Mouse (Mus musculus) heart, embryonic 13.5 days (tissue): Measurements from ENCODE around the gene Usp53. TPM values are rescaled to one million over a fixed set of nuclear protein-coding genes. Genes with fewer than 3 reads are reported as not detected.
"Not testable (repeated sequence)": the region's sequence is repeated elsewhere in the genome, so short reads cannot be mapped to it uniquely, and the experiment has no call there.

Experiments
- ATAC-seq: fragments of 200-750 bp; cut with Nextera tagmentation; 2 replicates; pipeline ENCODE4 v1.8.0; 2017; ENCODE audit warnings: moderate TSS enrichment; ENCODE audit not compliant: insufficient number of reproducible peaks, low FRiP score, low TSS enrichment; ENCODE audit errors: extremely low read depth
- H3K27ac ChIP-seq: fragments of 300-500 bp; sonication (generic); replicated peaks from 2 replicates; pipeline ENCODE4 v1.5.1; 2015; ENCODE audit warnings: moderate library complexity, mild to moderate bottlenecking, inconsistent platforms
- H3K27me3 ChIP-seq: fragments of 300-500 bp; sonication (generic); replicated peaks from 2 replicates; pipeline ENCODE4 v1.6.1; 2015; ENCODE audit warnings: mild to moderate bottlenecking, inconsistent platforms
- H3K36me3 ChIP-seq: fragments of 300-500 bp; sonication (generic); 2 replicates; pipeline ENCODE4 v1.6.1; 2015; ENCODE audit warnings: mild to moderate bottlenecking, inconsistent platforms
- H3K4me1 ChIP-seq: fragments of 300-500 bp; sonication (generic); 2 replicates; pipeline ENCODE4 v1.6.1; 2015; ENCODE audit warnings: inconsistent platforms
- H3K4me2 ChIP-seq: fragments of 300-500 bp; sonication (generic); 2 replicates; pipeline ENCODE4 v1.6.1; 2015; ENCODE audit warnings: inconsistent platforms, mild to moderate bottlenecking, moderate library complexity
- H3K4me3 ChIP-seq: fragments of 300-500 bp; sonication (generic); 2 replicates; pipeline ENCODE4 v1.5.1; 2015; ENCODE audit warnings: moderate library complexity, mild to moderate bottlenecking, inconsistent platforms
- H3K9ac ChIP-seq: fragments of 300-500 bp; sonication (generic); 2 replicates; pipeline ENCODE4 v1.6.1; 2015; ENCODE audit warnings: inconsistent platforms, mild to moderate bottlenecking, moderate library complexity
- H3K9me3 ChIP-seq: fragments of 300-500 bp; sonication (generic); 2 replicates; pipeline ENCODE4 v1.6.1; 2016; ENCODE audit warnings: inconsistent platforms
- WGBS: fragments of 180-500 bp; shearing (Covaris S2); methylation state at CpG from one replicate; pipeline ENCODE4 v1.1.7; 2015; ENCODE audit warnings: mixed read lengths; 5-methylcytosine and 5-hydroxymethylcytosine counted together
- polyA plus RNA-seq: library from polyadenylated mRNA; unstranded; fragments of >200 nt; fragmentation: Nextera tagmentation; extraction: Ambion mirVana; gene quantifications from 2 replicates; pipeline ENCODE4 v1.2.1, GENCODE M21; 2015

The Usp53 gene
- polyA plus RNA-seq, 1 experiment from 2014 or later, result 6.6 TPM

DNA sequence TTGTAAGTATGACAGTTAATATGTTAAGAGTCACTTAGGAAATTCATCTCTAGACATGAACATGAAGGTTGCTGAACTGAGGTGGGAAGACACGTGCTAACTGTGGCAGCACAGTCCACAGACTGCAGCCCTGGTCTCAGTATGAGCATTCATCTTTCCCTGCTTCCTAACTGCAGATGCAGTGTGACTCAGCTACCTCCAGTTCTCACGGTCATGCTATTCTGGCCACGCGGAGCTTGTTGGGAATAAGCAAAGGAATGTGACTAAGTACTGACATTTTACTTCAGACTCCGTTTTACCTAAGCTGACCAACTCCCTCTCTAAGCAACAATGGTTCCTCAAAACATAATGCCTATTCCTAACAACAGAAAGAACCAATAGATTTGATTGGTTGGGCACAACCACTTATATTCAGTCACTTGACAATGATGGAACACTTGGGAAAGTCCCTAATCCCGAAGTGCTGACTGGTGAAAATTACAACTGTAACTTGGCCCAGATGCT, 40.9 kb downstream of the Usp53 start:
- no peaks in the 10 kb centered on the region for H3K27me3 ChIP-seq
- no peak overlapping the region for H3K4me3 ChIP-seq
- peaks cover 12% of the 10 kb centered on the region for H3K36me3 ChIP-seq
- H3K27ac ChIP-seq, result no peak overlapping the region
- H3K4me2 ChIP-seq, result no peak overlapping the region
- 63% methylated on average over 6 of the region's 6 CpGs for WGBS
- no peak overlapping the region for H3K9ac ChIP-seq
- H3K4me1 ChIP-seq, result peaks cover 22% of the 10 kb centered on the region
- ATAC-seq, result no peak; the same call in 1 of the 2 replicates
- no peaks in the 10 kb centered on the region for H3K9me3 ChIP-seq

DNA sequence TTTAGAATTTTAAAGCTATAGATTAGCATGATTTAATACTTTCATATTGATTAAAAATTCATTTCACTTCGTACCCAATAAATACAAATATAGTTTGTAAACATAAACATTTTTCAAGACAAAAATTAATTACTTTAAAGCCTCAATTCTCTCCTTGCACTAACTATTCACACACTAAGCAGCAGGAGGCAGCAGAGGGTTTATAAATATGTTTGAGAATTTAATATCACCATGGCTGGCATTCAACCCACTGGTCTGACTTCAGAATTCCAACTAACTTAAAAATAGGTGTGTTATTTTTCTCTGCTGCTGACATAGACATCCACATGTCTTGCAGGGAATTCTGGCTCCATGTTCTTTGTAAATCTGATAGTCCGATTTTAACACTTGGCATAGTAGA, 45.1 kb downstream of the Usp53 start:
- Histone ChIP-seq H3K36me3 (peaks cover 16% of the 10 kb centered on the region), H3K27me3 (no peaks in the 10 kb centered on the region), H3K9ac (no peak overlapping the region), H3K4me2 (no peak overlapping the region), H3K27ac (no peak overlapping the region), H3K9me3 (no peaks in the 10 kb centered on the region), H3K4me3 (no peak overlapping the region), H3K4me1 (peaks cover 22% of the 10 kb centered on the region)
- WGBS, result 59% methylated on average over 2 of the region's 2 CpGs
- ATAC-seq, result no peak

DNA sequence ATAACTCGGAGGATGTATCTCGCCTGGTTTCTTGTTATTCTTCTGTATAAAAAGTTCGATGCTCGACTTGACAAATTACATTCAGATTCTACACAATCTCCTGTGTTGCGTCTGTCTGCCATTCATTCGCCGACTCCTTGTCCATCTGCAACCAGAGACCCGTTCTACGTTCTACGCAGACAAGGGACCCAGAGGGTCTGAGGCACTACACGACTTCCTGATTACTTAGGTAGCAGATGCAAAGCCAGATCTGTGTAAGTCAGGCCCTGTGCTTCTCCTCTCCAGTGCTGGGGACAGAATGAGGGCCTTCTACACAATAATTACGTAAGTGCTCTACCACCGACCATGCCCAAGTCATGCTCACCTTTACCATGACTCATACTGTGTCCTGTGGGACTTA, 47.1 kb downstream of the Usp53 start:
- not testable (repeated sequence) for H3K9me3 ChIP-seq, H3K4me2 ChIP-seq, ATAC-seq, H3K4me3 ChIP-seq, H3K27ac ChIP-seq, H3K9ac ChIP-seq, H3K4me1 ChIP-seq, H3K27me3 ChIP-seq
- 80% methylated on average over 13 of the region's 13 CpGs for WGBS
- H3K36me3 ChIP-seq, result peaks cover 23% of the 10 kb centered on the region

DNA sequence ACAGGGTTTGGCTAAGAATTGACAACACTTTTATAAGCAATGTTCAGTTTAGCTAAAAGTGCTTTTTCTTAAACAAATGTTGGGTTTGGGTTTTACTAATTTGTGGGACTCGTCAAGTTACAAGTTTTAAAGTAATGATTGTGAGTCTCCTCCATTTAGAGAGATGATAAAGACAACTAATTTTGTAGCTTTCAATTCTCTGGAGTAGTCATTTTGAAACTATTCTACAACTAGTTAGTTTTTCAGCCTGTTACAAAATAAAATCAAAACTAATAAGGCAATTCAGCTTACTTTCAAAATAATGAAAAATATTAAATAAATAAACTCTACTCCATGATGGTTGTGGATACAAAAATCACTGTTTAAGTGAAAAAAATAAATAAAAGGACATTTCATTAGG, 51.8 kb downstream of the Usp53 start:
- ATAC-seq, result no peak
- Histone ChIP-seq H3K36me3 (peaks cover 37% of the 10 kb centered on the region), H3K4me2 (no peak overlapping the region), H3K27me3 (no peaks in the 10 kb centered on the region), H3K4me1 (no peaks in the 10 kb centered on the region), H3K4me3 (no peak overlapping the region), H3K27ac (no peak overlapping the region), H3K9ac (no peak overlapping the region), H3K9me3 (no peaks in the 10 kb centered on the region)
- WGBS, result 87% methylated on average over 1 of the region's 1 CpGs

DNA sequence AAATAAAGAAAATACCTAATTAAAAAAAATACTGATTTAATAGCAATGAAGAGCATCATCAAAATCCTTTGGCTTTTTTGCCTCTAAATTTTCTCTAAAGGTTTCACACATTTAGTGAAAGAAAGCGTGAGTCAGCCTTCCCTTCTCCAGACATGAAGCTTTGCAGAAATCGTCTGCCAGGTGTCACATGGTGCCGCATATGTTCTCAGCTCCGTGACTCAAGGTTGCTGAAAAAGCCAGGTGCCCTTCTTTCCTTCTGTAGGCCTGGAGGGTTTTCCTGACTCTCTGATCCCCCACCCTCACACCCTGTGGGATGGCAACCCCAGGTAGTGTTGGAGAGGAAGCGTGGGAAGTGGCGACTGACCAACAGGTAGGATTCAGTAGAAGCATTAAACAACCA, 54.6 kb downstream of the Usp53 start:
- no peak overlapping the region for H3K4me2 ChIP-seq
- no peaks in the 10 kb centered on the region for H3K9me3 ChIP-seq
- peaks cover 33% of the 10 kb centered on the region for H3K36me3 ChIP-seq
- ATAC-seq, result no peak
- H3K27ac ChIP-seq, result no peak overlapping the region
- H3K4me1 ChIP-seq, result peaks cover 15% of the 10 kb centered on the region
- H3K27me3 ChIP-seq, result no peaks in the 10 kb centered on the region
- no peak overlapping the region for H3K9ac ChIP-seq
- 84% methylated on average over 6 of the region's 6 CpGs for WGBS
- no peak overlapping the region for H3K4me3 ChIP-seq

DNA sequence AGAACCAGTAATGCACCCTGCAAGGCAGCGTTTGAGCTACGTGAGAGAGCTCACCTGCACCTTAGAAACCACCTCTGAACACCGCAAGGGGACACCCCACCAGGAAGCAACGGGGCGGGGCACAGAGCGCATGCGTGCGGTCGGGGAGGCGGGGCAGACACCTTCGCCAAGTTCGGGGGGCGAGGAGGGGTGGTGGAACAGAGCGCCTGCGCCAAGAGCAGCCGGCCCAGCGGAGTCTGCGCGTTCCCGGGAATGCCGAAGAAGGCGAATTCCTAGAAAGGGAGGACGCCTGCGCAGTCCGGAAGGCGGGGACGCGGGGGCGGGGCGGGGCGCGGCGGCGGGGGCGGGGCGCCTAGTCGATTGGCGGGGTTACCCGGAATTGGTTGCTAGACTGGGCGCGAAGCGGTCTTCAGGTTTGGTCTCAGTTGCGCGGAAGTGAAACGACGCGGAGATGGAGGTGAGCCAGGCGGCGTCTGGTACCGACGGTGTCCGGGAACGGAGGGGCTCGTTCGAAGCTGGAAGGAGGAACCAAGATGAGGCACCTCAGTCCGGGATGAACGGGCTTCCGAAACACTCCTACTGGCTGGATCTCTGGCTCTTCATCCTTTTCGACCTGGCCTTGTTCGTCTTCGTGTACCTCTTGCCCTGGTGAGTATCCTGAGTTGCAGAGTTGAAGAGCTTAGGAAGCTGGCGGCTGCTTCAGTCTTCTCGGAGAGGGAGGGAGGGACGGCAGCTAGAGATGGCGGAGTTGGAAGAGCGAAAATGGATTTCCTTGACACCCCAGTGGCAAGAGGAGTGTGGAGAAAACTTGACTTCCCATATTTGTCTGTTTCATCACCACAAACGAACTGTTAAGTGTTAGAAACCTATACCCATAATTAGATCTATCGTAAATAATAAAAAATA, 60.0 kb downstream of the Usp53 start, which contains the start of gene 1810037I17Rik:
Gene 1810037I17Rik (plus strand): TSS at position 195 of the 906 bp plus-strand sequence.
- Histone ChIP-seq H3K9me3 (no peaks in the 10 kb centered on the region), H3K9ac (peak within 1 kb of the TSS; percentile 83), H3K27ac (peak within 1 kb of the TSS; percentile 90), H3K36me3 (peaks cover 11% of the 10 kb centered on the region), H3K27me3 (no peaks in the 10 kb centered on the region), H3K4me1 (peaks cover 41% of the 10 kb centered on the region), H3K4me3 (peak within 1 kb of the TSS; percentile 67), H3K4me2 (peak within 1 kb of the TSS; percentile 84)
- under 1% methylated on average over 68 of the region's 68 CpGs for WGBS
- peak; percentile 96 for ATAC-seq

DNA sequence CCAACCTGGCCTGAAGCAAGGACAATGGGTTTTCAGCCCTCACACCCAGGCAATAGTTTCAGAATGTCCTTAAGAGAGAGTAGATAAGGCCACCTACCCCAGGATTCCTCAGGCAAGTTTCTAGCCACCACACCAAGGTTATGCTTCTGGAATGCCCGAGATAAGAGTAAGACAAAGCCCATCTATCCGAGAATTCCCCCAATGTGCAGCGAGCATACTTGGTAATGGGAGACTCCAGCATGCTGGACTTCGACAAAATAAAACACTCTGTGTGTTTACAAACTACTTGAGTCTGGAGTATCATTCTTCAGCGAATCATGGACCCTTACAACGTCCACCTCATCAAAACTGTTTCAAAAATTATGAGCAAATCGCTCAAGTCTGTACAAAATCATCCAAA, 61.2 kb downstream of the Usp53 start:
- 37% methylated on average over 7 of the region's 7 CpGs for WGBS
- peak overlapping the region; percentile 81; the same call in 1 of the 2 replicates for H3K9ac ChIP-seq
- H3K4me3 ChIP-seq, result peak overlapping the region; percentile 67
- peak overlapping the region; percentile 84 for H3K4me2 ChIP-seq
- H3K36me3 ChIP-seq, result peaks cover 11% of the 10 kb centered on the region
- H3K9me3 ChIP-seq, result no peaks in the 10 kb centered on the region
- H3K4me1 ChIP-seq, result peaks cover 41% of the 10 kb centered on the region
- H3K27ac ChIP-seq, result peak overlapping the region; percentile 90
- H3K27me3 ChIP-seq, result no peaks in the 10 kb centered on the region
- no peak for ATAC-seq

DNA sequence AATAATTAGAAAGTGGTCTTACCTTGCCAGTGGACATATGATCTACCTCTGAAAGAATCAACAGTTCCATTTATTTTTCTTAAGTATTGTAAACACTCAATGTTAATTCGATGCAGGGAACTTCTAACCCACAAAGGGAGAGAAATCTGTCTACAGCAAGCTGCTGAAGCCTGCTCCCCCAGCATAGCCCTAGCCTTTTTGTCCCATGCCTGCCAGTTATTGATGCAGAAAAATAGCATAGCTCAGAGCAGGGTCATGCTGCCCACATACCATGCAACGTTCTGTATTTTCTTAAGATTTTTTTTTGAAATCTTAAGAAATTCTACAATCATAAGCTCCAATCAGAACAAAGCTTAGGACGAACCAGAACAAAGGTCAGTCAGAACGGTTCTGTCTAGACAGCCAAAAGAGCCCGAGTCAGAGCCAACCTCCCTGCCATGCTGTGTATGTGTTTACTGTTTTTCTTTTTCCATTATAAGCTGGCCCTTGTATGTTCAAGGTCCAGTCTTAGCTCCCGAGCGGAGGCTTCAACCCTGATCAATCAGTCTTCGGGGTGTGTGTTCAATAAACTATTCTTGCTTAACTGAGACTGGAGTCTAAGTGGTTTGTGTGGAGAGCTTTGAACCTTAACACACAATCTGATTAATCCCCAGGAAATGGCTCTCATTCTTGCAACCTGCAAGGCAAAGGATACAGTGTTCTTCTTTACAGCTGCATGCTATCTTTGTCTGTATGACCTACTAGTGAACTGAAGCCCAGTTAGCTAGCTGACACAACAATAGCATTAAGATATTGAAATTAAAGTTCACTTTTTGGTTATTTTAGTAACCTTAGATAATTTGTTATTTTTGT, 62.4 kb downstream of the Usp53 start:
- Histone ChIP-seq H3K27ac (no peak overlapping the region), H3K27me3 (no peaks in the 10 kb centered on the region), H3K9me3 (no peaks in the 10 kb centered on the region), H3K4me1 (peaks cover 41% of the 10 kb centered on the region), H3K4me2 (no peak overlapping the region), H3K36me3 (peaks cover 4% of the 10 kb centered on the region; the same call in 1 of the 2 replicates), H3K9ac (no peak overlapping the region), H3K4me3 (no peak overlapping the region)
- ATAC-seq, result no peak
- WGBS, result 78% methylated on average over 8 of the region's 8 CpGs

DNA sequence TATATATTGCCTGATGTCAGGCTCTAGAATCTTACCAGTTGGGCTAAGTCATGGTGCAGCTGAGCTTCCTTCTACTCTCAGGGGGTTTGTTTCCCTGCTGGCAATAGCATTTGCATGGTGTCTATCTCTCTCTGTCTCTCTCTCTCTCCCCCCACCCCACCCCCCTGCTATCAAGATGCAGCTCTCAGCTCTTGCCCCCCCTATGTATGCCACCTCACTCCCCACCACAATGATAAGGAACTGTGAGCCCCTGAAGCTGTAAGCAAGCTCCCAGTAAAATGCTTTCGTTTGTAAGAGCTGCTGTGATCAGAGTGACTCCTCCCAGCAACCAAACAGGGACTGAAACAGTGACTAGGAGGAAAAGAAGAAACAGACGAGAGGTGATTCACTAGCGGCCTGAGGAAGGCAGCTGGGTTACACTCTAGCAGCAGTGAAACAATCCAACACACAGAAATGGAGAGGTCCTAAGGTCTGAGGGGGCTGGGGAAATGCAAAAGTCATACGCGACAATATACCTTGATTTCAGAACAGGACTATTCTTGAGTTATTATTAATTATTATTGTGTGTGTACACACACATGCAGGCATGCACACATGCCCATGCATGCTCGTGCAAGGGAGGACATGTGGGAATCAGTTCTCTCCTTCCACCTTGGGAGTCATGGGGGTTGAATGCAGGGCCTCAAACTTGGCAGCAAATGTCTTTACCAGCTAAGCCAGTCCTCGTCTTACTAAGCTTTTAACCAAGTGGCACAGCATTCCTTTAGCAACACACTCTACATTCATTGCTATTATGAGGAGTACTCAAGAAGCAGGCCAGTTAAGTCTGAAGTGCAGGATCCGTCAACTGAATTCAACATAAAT, 63.5 kb downstream of the Usp53 start:
- H3K4me1 ChIP-seq, result peaks cover 30% of the 10 kb centered on the region
- no peak overlapping the region for H3K4me3 ChIP-seq
- no peaks in the 10 kb centered on the region for H3K36me3 ChIP-seq
- H3K27me3 ChIP-seq, result no peaks in the 10 kb centered on the region
- H3K9me3 ChIP-seq, result no peaks in the 10 kb centered on the region
- ATAC-seq, result no peak
- no peak overlapping the region for H3K4me2 ChIP-seq
- WGBS, result 50% methylated on average over 8 of the region's 8 CpGs
- H3K27ac ChIP-seq, result no peak overlapping the region; the same call in 1 of the 2 replicates
- no peak overlapping the region for H3K9ac ChIP-seq

DNA sequence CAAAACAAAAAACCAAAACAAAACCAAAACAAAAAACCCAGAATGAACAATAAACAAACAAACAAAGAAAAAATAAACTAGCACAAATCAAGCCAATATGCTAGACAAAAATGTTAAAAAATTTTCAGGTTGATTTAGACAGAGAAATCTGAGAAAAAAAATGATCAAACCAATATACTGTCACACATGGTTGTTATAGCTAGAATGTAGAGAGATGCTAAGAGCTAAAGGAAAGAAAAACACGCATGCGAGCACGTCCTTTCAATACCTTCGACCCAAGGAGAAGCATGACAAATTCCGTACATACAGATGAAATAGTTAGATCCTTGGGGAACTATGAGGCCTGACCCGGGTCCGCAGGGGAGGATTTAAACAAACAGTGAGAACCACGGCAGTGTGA, 65.0 kb downstream of the Usp53 start, which contains the start of gene Gm10959:
Gene Gm10959 (minus strand): TSS at position 101 of the 400 bp plus-strand sequence.
- Histone ChIP-seq H3K4me3 (no peak within 1 kb of the TSS), H3K4me1 (peaks cover 26% of the 10 kb centered on the region), H3K4me2 (no peak within 1 kb of the TSS), H3K9me3 (no peaks in the 10 kb centered on the region), H3K27me3 (no peaks in the 10 kb centered on the region), H3K27ac (no peak within 1 kb of the TSS), H3K9ac (no peak within 1 kb of the TSS), H3K36me3 (no peaks in the 10 kb centered on the region)
- WGBS, result 82% methylated on average over 8 of the region's 8 CpGs
- ATAC-seq, result no peak
